Mouse (Mus musculus) embryonic fibroblast, embryonic 13.5 days (primary cell): Measurements from ENCODE around the gene Sfi1.
"Not testable (repeated sequence)": the region's sequence is repeated elsewhere in the genome, so short reads cannot be mapped to it uniquely, and the experiment has no call there.

Experiments
- CTCF ChIP-seq: IDR thresholded peaks from 2 replicates; pipeline ENCODE4 v1.5.1; 2011; ENCODE audit warnings: mild to moderate bottlenecking, control low read depth, low read length, moderate library complexity, borderline replicate concordance; ENCODE audit not compliant: insufficient read depth
- POLR2A ChIP-seq: IDR thresholded peaks from 2 replicates; pipeline ENCODE4 v1.6.1; 2011; ENCODE audit warnings: low read depth, mild to moderate bottlenecking, control low read depth, low read length, moderate library complexity

DNA sequence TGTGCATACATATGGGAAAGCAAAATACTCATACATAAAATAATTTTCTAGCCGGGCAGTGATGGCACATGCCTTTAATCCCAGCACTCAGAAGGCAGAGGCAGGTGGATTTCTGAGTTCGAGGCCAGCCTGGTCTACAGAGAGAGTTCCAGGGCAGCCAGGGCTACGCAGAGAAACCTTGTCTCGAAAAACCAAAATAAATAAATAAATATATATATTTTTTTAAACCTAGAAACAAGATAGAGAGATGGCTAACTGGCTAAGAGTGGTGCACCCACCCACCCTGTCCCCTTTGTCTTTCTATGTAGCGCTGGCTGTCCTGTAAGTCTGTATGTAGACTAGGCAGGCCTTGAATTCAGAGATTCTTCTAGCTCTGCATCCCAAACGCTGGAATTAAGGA is 20.7 kb downstream of the Sfi1 start:
- not testable (repeated sequence) for TF ChIP-seq POLR2A, CTCF
